Mouse (Mus musculus): Measurements from ENCODE around the gene Pard3b. TPM values are rescaled to one million over a fixed set of nuclear protein-coding genes. Genes with fewer than 3 reads are reported as not detected.

Pard3b gene
- polyA plus RNA-seq, 1 experiment from 2014 or later, result 21.4 TPM

DNA sequence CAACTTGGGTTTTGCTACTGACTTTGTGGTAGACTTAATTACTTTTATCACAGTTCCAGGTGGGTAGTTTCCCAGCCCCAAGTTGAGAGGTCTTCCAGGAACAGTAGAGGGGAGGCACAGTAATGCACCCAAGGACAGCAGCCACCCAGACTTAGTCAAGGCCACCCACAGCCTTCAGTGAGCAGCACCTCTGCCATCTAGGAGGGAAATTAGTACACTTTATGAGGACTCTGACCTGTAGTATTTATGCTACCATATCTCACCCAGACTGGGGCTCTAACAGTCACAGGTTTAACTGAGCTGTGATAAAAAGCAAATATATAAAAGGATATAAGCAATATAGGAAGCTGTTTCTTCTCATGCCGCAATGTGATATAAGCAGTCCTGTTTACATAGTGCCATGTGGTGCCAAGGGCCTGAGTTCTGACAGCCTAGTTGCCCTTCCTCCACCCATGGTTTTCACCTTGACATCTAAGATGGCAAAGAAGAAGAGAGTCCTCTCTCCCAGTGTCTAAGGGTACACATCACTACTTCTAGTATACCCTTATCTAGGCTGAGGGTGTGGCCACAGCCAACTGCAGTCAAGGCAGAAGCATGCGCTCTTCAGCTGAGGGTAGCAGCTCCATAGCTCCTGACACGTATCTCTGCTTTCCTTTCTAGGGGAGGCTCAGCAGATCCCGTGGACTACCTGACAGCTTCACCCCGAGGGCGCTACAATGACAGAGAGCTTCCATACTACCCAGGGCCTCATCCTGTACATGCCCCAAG is 998.5 kb downstream of the Pard3b start:
- Histone ChIP-seq H3K27me3 (ENCODE audit: insufficient read depth, low read length) (no peaks in the 10 kb centered on the region), H3K4me1 (replicated peaks; ENCODE audit: insufficient read depth, low read length) (0 out of 2 replicates have a peak, but pooled peaks cover 12% of the 10 kb centered on the region), H3K9me3 (replicated peaks; ENCODE audit: low read length) (no peaks in the 10 kb centered on the region), H3K4me2 (ENCODE audit: low read length) (no peak overlapping the region), H3K9ac (ENCODE audit: low read depth, low read length) (no peak overlapping the region), H3K27ac (no peak overlapping the region), H3K36me3 (ENCODE audit: insufficient read depth, low read length) (no peaks in the 10 kb centered on the region), H3K4me3 (replicated peaks; ENCODE audit: low read depth, low read length) (no peak overlapping the region)
- WGBS, result 93% methylated on average over 6 of the region's 6 CpGs
- TF ChIP-seq CTCF (IDR thresholded peaks at IDR 0.05; ENCODE audit: low read depth), result no peak
- ATAC-seq (replicated peaks; ENCODE audit: low FRiP score, low read depth) (0 out of 2 replicates have a peak, but pooled peaks have one; percentile 36), DNase-seq (ENCODE audit: low spot score) (peak; percentile 18)

DNA sequence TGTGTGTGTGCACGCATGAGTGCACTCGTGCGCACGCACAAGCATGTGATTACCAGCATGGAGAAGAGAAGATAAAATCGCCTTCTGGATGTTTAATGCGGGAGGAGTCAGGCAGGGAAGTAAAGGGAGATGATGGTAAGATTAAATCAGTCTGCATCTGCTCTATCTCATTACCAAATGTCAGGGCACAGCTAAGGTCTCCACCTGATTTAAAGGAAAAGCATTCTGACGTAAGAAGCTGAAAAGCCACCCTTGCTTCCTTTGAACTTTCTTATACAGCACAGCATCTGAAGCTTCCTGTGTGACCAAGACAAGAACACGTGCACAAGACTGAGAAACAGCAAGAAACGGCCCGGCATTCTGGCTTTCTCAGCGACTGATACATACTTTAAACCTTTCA is 1000.4 kb downstream of the Pard3b start:
- TF ChIP-seq CTCF (IDR thresholded peaks at IDR 0.05; ENCODE audit: low read depth), result no peak
- no peaks in the 10 kb centered on the region for H3K36me3 ChIP-seq (ENCODE audit: insufficient read depth, low read length)
- ATAC-seq (replicated peaks; ENCODE audit: low FRiP score, low read depth) (no peak), DNase-seq (ENCODE audit: low spot score) (no peak)
- no peaks in the 10 kb centered on the region for H3K9me3 ChIP-seq (replicated peaks; ENCODE audit: low read length)
- H3K9ac ChIP-seq (ENCODE audit: low read depth, low read length), result no peak overlapping the region
- WGBS, result 82% methylated on average over 11 of the region's 11 CpGs
- H3K27ac ChIP-seq, result no peak overlapping the region
- no peak overlapping the region for H3K4me3 ChIP-seq (replicated peaks; ENCODE audit: low read depth, low read length)
- no peaks in the 10 kb centered on the region for H3K27me3 ChIP-seq (ENCODE audit: insufficient read depth, low read length)
- no peak overlapping the region for H3K4me2 ChIP-seq (ENCODE audit: low read length)
- 0 out of 2 replicates have a peak, but pooled peaks cover 12% of the 10 kb centered on the region for H3K4me1 ChIP-seq (replicated peaks; ENCODE audit: insufficient read depth, low read length)

DNA sequence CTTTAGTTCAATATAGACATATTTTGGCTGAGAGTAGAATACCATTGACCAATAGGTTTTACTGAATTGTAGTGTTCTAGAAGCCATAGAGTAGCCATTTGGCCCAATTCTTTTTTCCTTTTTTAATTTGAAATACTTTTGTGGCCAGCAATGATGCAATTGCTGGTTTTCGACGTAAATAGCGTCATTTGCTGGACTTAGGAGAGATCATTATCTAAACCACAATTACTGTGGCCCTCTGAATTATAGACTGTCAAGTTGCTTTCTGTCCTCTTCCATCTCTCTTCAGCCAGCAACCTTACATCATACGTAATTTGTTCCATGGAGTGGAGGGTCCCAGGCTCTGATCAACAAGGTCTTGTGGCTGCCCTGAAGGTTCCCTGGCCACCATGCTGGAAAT is 1000.8 kb downstream of the Pard3b start:
- Histone ChIP-seq H3K27me3 (ENCODE audit: insufficient read depth, low read length) (no peaks in the 10 kb centered on the region), H3K9me3 (replicated peaks; ENCODE audit: low read length) (no peaks in the 10 kb centered on the region), H3K4me3 (replicated peaks; ENCODE audit: low read depth, low read length) (no peak overlapping the region), H3K9ac (ENCODE audit: low read depth, low read length) (no peak overlapping the region), H3K27ac (no peak overlapping the region), H3K4me2 (ENCODE audit: low read length) (no peak overlapping the region), H3K36me3 (ENCODE audit: insufficient read depth, low read length) (no peaks in the 10 kb centered on the region), H3K4me1 (replicated peaks; ENCODE audit: insufficient read depth, low read length) (0 out of 2 replicates have a peak, but pooled peaks cover 12% of the 10 kb centered on the region)
- ATAC-seq (replicated peaks; ENCODE audit: low FRiP score, low read depth), result no peak
- 81% methylated on average over 4 of the region's 4 CpGs for WGBS
- DNase-seq (ENCODE audit: low spot score), result no peak
- TF ChIP-seq CTCF (IDR thresholded peaks at IDR 0.05; ENCODE audit: low read depth), result no peak

DNA sequence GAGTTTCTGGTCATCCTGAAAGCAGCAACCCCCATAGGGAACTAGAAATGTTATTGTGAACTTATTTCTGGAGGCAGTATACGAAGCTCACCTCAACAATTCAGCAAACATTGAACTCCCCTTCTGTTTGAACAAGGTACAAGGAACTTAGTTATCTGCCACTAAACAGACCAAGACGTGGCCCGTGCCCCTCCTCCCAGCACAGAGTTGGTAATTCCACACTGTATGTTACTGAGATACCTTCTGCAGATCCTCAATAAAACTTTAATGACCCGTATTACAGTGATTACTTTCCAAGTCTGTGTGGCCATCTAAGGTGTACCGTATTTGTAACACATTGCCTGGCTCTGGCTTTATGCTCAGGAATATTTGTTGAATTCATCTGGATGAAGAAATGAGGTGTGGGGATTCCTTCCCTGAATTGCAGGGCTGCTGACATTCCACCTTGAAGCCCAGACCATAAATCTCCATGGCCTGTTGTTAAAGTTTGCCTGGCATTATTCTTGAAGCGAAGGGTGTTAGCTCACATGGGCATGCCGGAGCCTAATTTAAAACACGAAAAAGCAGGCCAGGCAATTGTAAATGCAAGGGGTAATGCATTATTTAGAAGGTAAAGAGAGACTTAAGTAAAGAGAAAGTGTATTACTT is 1006.1 kb downstream of the Pard3b start:
- WGBS, result 43% methylated on average over 8 of the region's 8 CpGs

DNA sequence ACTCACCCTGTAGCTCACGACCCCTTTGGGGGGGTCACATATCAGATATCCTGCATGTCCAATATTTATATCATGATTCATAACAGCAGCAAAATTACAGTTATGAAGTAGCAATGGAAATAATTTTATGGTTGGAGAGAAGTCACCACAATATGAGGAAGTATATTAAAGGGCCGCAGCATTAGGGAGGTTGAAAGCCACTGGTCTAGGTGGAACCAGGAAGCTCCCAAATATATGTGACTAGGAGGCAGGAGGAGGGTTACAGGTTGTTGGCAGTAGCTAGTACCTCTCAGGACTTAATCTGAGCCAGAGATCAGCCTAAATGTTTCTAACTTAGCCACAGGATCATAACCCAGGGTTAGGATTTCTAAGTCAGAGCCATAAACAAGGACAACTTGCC is 1008.2 kb downstream of the Pard3b start:
- no peak overlapping the region for H3K27ac ChIP-seq
- no peaks in the 10 kb centered on the region for H3K36me3 ChIP-seq (ENCODE audit: insufficient read depth, low read length)
- ATAC-seq (replicated peaks; ENCODE audit: low FRiP score, low read depth) (no peak), DNase-seq (ENCODE audit: low spot score) (no peak)
- H3K9ac ChIP-seq (ENCODE audit: low read depth, low read length), result no peak overlapping the region
- no peaks in the 10 kb centered on the region for H3K27me3 ChIP-seq (ENCODE audit: insufficient read depth, low read length)
- no peaks in the 10 kb centered on the region; the same call in 1 of the 2 replicates for H3K4me1 ChIP-seq (replicated peaks; ENCODE audit: insufficient read depth, low read length)
- TF ChIP-seq CTCF (IDR thresholded peaks at IDR 0.05; ENCODE audit: low read depth), result no peak
- no peak overlapping the region for H3K4me3 ChIP-seq (replicated peaks; ENCODE audit: low read depth, low read length)
- 84% methylated on average over 2 of the region's 2 CpGs for WGBS
- no peaks in the 10 kb centered on the region for H3K9me3 ChIP-seq (replicated peaks; ENCODE audit: low read length)
- no peak overlapping the region for H3K4me2 ChIP-seq (ENCODE audit: low read length)

More for the DNA sequence above, 1006.1 kb downstream of the Pard3b start:
- TF ChIP-seq CTCF (IDR thresholded peaks at IDR 0.05; ENCODE audit: low read depth), result no peak
- ATAC-seq (replicated peaks; ENCODE audit: low FRiP score, low read depth), result no peak
- no peaks in the 10 kb centered on the region for H3K9me3 ChIP-seq (replicated peaks; ENCODE audit: low read length)
- H3K9ac ChIP-seq (ENCODE audit: low read depth, low read length), result no peak overlapping the region
- no peak overlapping the region for H3K4me2 ChIP-seq (ENCODE audit: low read length)
- H3K36me3 ChIP-seq (ENCODE audit: insufficient read depth, low read length), result no peaks in the 10 kb centered on the region
- DNase-seq (ENCODE audit: low spot score), result no peak
- no peak overlapping the region for H3K27ac ChIP-seq
- no peaks in the 10 kb centered on the region; the same call in 1 of the 2 replicates for H3K4me1 ChIP-seq (replicated peaks; ENCODE audit: insufficient read depth, low read length)
- no peaks in the 10 kb centered on the region for H3K27me3 ChIP-seq (ENCODE audit: insufficient read depth, low read length)
- H3K4me3 ChIP-seq (replicated peaks; ENCODE audit: low read depth, low read length), result no peak overlapping the region

DNA sequence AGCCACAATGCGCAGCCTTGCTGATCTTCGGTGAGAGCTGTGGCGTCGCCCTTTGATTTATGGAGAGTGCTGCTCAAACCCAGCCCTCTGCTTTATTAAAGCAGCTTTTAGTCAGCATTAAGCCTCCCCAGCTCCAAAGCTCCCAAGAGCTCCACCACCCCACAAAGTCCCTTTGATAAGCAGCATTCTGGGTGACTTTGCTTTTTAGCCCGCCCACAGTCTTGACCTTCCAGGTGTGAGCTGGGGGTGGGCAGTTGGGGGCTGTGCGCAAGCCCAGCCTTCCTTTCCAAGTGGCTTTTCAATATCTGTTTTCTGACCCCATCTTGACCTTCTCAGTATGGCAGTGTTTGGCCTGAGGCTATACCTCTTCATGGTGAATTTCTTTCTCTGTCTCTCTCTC is 1009.5 kb downstream of the Pard3b start:
- no peaks in the 10 kb centered on the region; the same call in 1 of the 2 replicates for H3K4me1 ChIP-seq (replicated peaks; ENCODE audit: insufficient read depth, low read length)
- no peaks in the 10 kb centered on the region for H3K27me3 ChIP-seq (ENCODE audit: insufficient read depth, low read length)
- no peak for TF ChIP-seq CTCF (IDR thresholded peaks at IDR 0.05; ENCODE audit: low read depth)
- DNase-seq (ENCODE audit: low spot score) (peak; percentile 41), ATAC-seq (replicated peaks; ENCODE audit: low FRiP score, low read depth) (no peak)
- 30% methylated on average over 6 of the region's 6 CpGs for WGBS
- no peak overlapping the region for H3K4me3 ChIP-seq (replicated peaks; ENCODE audit: low read depth, low read length)
- no peak overlapping the region for H3K27ac ChIP-seq
- H3K36me3 ChIP-seq (ENCODE audit: insufficient read depth, low read length), result no peaks in the 10 kb centered on the region
- H3K9ac ChIP-seq (ENCODE audit: low read depth, low read length), result no peak overlapping the region
- H3K4me2 ChIP-seq (ENCODE audit: low read length), result no peak overlapping the region
- no peaks in the 10 kb centered on the region for H3K9me3 ChIP-seq (replicated peaks; ENCODE audit: low read length)
